Mouse (Mus musculus) adrenal gland, postnatal 10 days (tissue): ENCODE data around the gene Tfeb. TPM values are rescaled to one million over a fixed set of nuclear protein-coding genes. Genes with fewer than 3 reads are reported as not detected.

Experiments used
- DNase-seq: peaks from one replicate; pipeline ENCODE4 v3.0.0; 2021; ENCODE audit warnings: mixed read lengths
- total RNA-seq, 2 experiments: library from RNA; stranded (reverse); gene quantifications; 2 replicates each; pipeline ENCODE4 v1.2.3; 2021

Gene Tfeb
- total RNA-seq, 2 experiments from 2014 or later = 19.9 to 29.7 TPM

GRCm38 (mm10) chr17:47833029-47833627 is 96.3 kb downstream of the Tfeb start:
- peak; percentile 63 for DNase-seq

GRCm38 (mm10) chr17:47833628-47834481 is 97.0 kb downstream of the Tfeb start:
- DNase-seq = no peak

GRCm38 (mm10) chr17:47834482-47834767 is 97.6 kb downstream of the Tfeb start, which contains the start of gene Mdfi:
Gene Mdfi, minus strand, starts transcription at chr17:47834691.
- no peak for DNase-seq

GRCm38 (mm10) chr17:47837808-47838207 is 101.0 kb downstream of the Tfeb start:
- DNase-seq = no peak

- peak; percentile 59 for DNase-seq
Observed at GRCm38 (mm10) chr17:47841521-47841920, 104.7 kb downstream of the Tfeb start.

Other genes starting within 250 kb of the Tfeb start
- 10 to 100 TPM; 15.4 to 19.1 TPM for gene Taf8, start 234.7 kb upstream of the Tfeb start, total RNA-seq
- 100 to 1,000 TPM; 178 to 185 TPM for gene Ccnd3, start 232.0 kb upstream of the Tfeb start, total RNA-seq
- 10 to 100 TPM; 14.1 to 16.6 TPM for gene Bysl, start 125.5 kb upstream of the Tfeb start, total RNA-seq
- gene Med20, start 125.4 kb upstream of the Tfeb start, total RNA-seq = 10 to 100 TPM; 38.1 to 39.8 TPM
- gene Gm20517, start 125.4 kb upstream of the Tfeb start, total RNA-seq = 1 to 10 TPM; 2.8 to 5.5 TPM
- gene Usp49, start 106.3 kb upstream of the Tfeb start, total RNA-seq = 1 to 10 TPM; 6.8 to 9.0 TPM
- gene Tomm6, start 48.6 kb upstream of the Tfeb start, total RNA-seq = 100 to 1,000 TPM; 223 to 226 TPM
- gene Frs3, start 48.0 kb upstream of the Tfeb start, total RNA-seq = 1 to 10 TPM; 3.2 to 7.5 TPM
- gene Gm21981, start 42.6 kb upstream of the Tfeb start, total RNA-seq = 1 to 10 TPM; 1.1 to 1.5 TPM
- gene Prickle4, start 42.3 kb upstream of the Tfeb start, total RNA-seq = 1 to 10 TPM; 2.2 to 4.8 TPM
- gene Pgc, start 10.2 kb upstream of the Tfeb start, total RNA-seq = not detected
- 1 to 10 TPM; 4.2 to 5.3 TPM for gene Mdfi, start 97.7 kb downstream of the Tfeb start, total RNA-seq
- 10 to 100 TPM; 24.8 to 25.6 TPM for gene Foxp4, start 187.6 kb downstream of the Tfeb start, total RNA-seq